17 mouse cellular contexts compared by ENCODE assay signal in genomic region chr7:78653686-78654085, GRCm38 (mm10).
DNase-seq lines count a peak whose midpoint lies in the region; ATAC-seq and TF ChIP-seq lines count a peak whose summit lies in the region.
"Had no signal": no experiment of that assay in that cellular context is flagged by ENCODE, and none has a peak within 500 bp of the region (broad histone marks: within the 10 kb centered on the region; RNA-seq: fewer than 3 reads in every experiment).

No protein-coding gene starts in this region.

- no peaks in the 10 kb centered on the region for H3K9me3 ChIP-seq in hindbrain, postnatal 0 days (ENCODE audit: low read length)
- H3K9me3 ChIP-seq in hindbrain, embryonic 12.5 days (replicated peaks), result no peaks in the 10 kb centered on the region
- H3K9me3 ChIP-seq: forebrain, embryonic 13.5 days; limb, embryonic 15.5 days; midbrain, embryonic 13.5 days had no signal

- DNase-seq in hindbrain, postnatal 0 days (ENCODE audit: low spot score), result peak; percentile 8
- DNase-seq in A20 (ENCODE audit: low read depth, low spot score) (peak; percentile 2), ZHBTc4 (ENCODE audit: low read depth, low spot score) (peak; percentile 5)
- DNase-seq in thymus, adult 2 months, result peak; percentile 52
- DNase-seq in frontal cortex, postnatal 25 days (ENCODE audit: low spot score in 2 of 2), result no peak
- no peak for DNase-seq in gastrocnemius, postnatal 10 days
- DNase-seq in adrenal gland, postnatal 4 days (ENCODE audit: low spot score in 2 of 2), result no peak
- DNase-seq: adrenal gland, postnatal 36 days; B cell, adult 2 months; cerebellum, adult 8-10 months; gastrocnemius, postnatal 25 days; lung, postnatal 10 days had no signal

- H3K36me3 ChIP-seq in hindbrain, postnatal 0 days (ENCODE audit: insufficient read depth, low read length), result no peaks in the 10 kb centered on the region
- no peaks in the 10 kb centered on the region for H3K36me3 ChIP-seq in hindbrain, embryonic 12.5 days
- H3K36me3 ChIP-seq in thymus, adult 2 months (ENCODE audit: control insufficient read depth, insufficient read depth, low read length), result no peaks in the 10 kb centered on the region
- H3K36me3 ChIP-seq: limb, embryonic 15.5 days; midbrain, embryonic 13.5 days had no signal

- TF ChIP-seq CTCF in hindbrain, postnatal 0 days (IDR thresholded peaks at IDR 0.05; ENCODE audit: low read depth), result no peak; the same call in 1 of the 2 replicates
- peak; percentile 54; the same call in 1 of the 2 replicates for TF ChIP-seq CTCF in thymus, adult 2 months (IDR thresholded peaks at IDR 0.05; ENCODE audit: borderline replicate concordance, control insufficient read depth, extremely low read depth, insufficient read depth, low read length, poor library complexity)

- no peak overlapping the region for H3K4me3 ChIP-seq in hindbrain, postnatal 0 days (ENCODE audit: low read length)
- H3K4me3 ChIP-seq in hindbrain, embryonic 12.5 days, result no peak overlapping the region
- H3K4me3 ChIP-seq in thymus, adult 2 months (ENCODE audit: control insufficient read depth, insufficient read depth, low read length), result no peak overlapping the region
- H3K4me3 ChIP-seq: forebrain, embryonic 13.5 days; limb, embryonic 15.5 days; midbrain, embryonic 13.5 days had no signal

- no peak for TF ChIP-seq POLR2A in thymus, adult 2 months (IDR thresholded peaks at IDR 0.05; ENCODE audit: control insufficient read depth, extremely low read depth, insufficient read depth, low read length, poor library complexity)

- no peaks in the 10 kb centered on the region for H3K27me3 ChIP-seq in hindbrain, postnatal 0 days (ENCODE audit: insufficient read depth, low read length)
- H3K27me3 ChIP-seq in hindbrain, embryonic 12.5 days, result no peaks in the 10 kb centered on the region
- no peaks in the 10 kb centered on the region for H3K27me3 ChIP-seq in thymus, adult 2 months (ENCODE audit: control insufficient read depth, insufficient read depth, low read length)
- H3K27me3 ChIP-seq: forebrain, embryonic 13.5 days; midbrain, embryonic 13.5 days had no signal

- no peak overlapping the region for H3K27ac ChIP-seq in hindbrain, postnatal 0 days
- H3K27ac ChIP-seq in hindbrain, embryonic 12.5 days, result no peak overlapping the region
- H3K27ac ChIP-seq in thymus, adult 2 months (ENCODE audit: control insufficient read depth, insufficient read depth, low read length), result no peak overlapping the region
- H3K27ac ChIP-seq: forebrain, embryonic 13.5 days; limb, embryonic 15.5 days; midbrain, embryonic 13.5 days had no signal

- WGBS in hindbrain, postnatal 0 days, result 48% methylated on average over 4 of the region's 4 CpGs
- WGBS in hindbrain, embryonic 12.5 days, result 42% methylated on average over 4 of the region's 4 CpGs
- WGBS in thymus, adult 2 months, result 44% methylated on average over 4 of the region's 4 CpGs

- no peak overlapping the region for H3K9ac ChIP-seq in hindbrain, postnatal 0 days (replicated peaks; ENCODE audit: low read length)
- H3K9ac ChIP-seq in hindbrain, embryonic 12.5 days, result no peak overlapping the region
- H3K9ac ChIP-seq: forebrain, embryonic 13.5 days; limb, embryonic 15.5 days; midbrain, embryonic 13.5 days had no signal

- H3K4me1 ChIP-seq in hindbrain, postnatal 0 days (ENCODE audit: insufficient read depth, low read length), result peaks cover 6% of the 10 kb centered on the region; the same call in 1 of the 2 replicates
- H3K4me1 ChIP-seq in hindbrain, embryonic 12.5 days, result no peaks in the 10 kb centered on the region
- no peaks in the 10 kb centered on the region for H3K4me1 ChIP-seq in thymus, adult 2 months (replicated peaks; ENCODE audit: control insufficient read depth, insufficient read depth, low read length)
- H3K4me1 ChIP-seq: forebrain, embryonic 13.5 days; limb, embryonic 15.5 days had no signal

- no peak for ATAC-seq in hindbrain, postnatal 0 days
- no peak for ATAC-seq in hindbrain, embryonic 12.5 days (ENCODE audit: low FRiP score)
- ATAC-seq: forebrain, embryonic 13.5 days; intestine, embryonic 16.5 days; midbrain, embryonic 13.5 days had no signal

- H3K4me2 ChIP-seq in hindbrain, postnatal 0 days (ENCODE audit: low read depth, low read length), result no peak overlapping the region
- no peak overlapping the region for H3K4me2 ChIP-seq in hindbrain, embryonic 12.5 days (replicated peaks)
- H3K4me2 ChIP-seq: forebrain, embryonic 13.5 days; limb, embryonic 15.5 days; midbrain, embryonic 13.5 days had no signal

Comparison
In these comparisons a context has a peak if more than half of its experiments do, and no peak if none do; other contexts are left out.
1. DNase-seq: peak in hindbrain, postnatal 0 days (single experiment), A20 (single experiment), ZHBTc4 (single experiment) and thymus, adult 2 months (single experiment); none in frontal cortex, postnatal 25 days (0 of 2), gastrocnemius, postnatal 10 days (single experiment) and adrenal gland, postnatal 4 days (0 of 2).